8 mouse cellular contexts compared by ENCODE assay signal in the genomic region with DNA sequence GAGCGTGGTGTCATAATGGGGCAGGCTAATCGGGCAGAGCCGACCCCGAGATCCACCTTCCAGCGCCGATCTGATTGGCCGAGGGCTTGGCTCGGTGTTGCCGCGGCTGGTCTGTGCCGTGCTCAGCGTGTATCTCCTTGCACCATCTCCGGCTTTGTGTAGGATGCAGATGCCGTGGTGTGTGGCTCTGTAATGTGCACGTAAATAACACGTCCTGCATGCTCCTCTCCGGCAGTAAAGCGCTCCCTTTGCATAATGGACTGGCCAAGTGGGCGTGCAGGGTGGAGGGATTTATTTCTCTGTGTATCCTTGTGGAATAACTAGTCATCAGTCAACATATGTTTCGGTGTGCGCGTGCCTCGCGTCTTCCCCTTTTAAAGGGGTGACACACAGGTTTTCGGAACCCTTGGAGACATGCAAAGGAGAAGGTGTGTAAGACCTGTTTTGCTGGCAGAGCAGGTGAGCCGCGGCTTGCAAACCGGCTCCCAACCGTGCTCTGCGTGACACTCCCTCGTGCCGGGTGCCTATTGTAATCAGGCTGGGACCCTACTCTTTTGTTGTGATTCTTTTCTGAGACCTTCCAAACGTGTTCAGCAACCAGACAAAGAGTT. TPM values are rescaled to one million over a fixed set of nuclear protein-coding genes. Genes with fewer than 3 reads are reported as not detected.
DNase-seq lines count a peak whose midpoint lies in the region; ATAC-seq and TF ChIP-seq lines count a peak whose summit lies in the region.

No protein-coding gene starts in this region.

- peak overlapping the region; percentile 80 for H3K4me2 ChIP-seq in forebrain, embryonic 12.5 days
- peak overlapping the region; percentile 95 for H3K4me2 ChIP-seq in lung, embryonic 15.5 days

- H3K4me3 ChIP-seq in E14TG2a.4 (replicated peaks; ENCODE audit: low read length) = peak overlapping the region; percentile 89
- H3K4me3 ChIP-seq in brown adipose tissue, adult 24 weeks (ENCODE audit: insufficient read depth, low read depth, low read length) = peak overlapping the region; percentile 64
- peak overlapping the region; percentile 78 for H3K4me3 ChIP-seq in forebrain, embryonic 12.5 days (replicated peaks)
- H3K4me3 ChIP-seq in lung, embryonic 15.5 days = peak overlapping the region; percentile 86
- H3K4me3 ChIP-seq in olfactory bulb, adult 2 months (ENCODE audit: insufficient read depth, low read depth, low read length) = peak overlapping the region; percentile 78

- under 1% methylated on average over 33 of the region's 33 CpGs for WGBS in forebrain, embryonic 12.5 days
- WGBS in lung, embryonic 15.5 days = under 1% methylated on average over 33 of the region's 33 CpGs
- WGBS in olfactory bulb, adult 2 months = under 1% methylated on average over 33 of the region's 33 CpGs

- H3K36me3 ChIP-seq in E14TG2a.4 (ENCODE audit: insufficient read depth, low read length) = no peaks in the 10 kb centered on the region
- H3K36me3 ChIP-seq in forebrain, embryonic 12.5 days (replicated peaks) = no peaks in the 10 kb centered on the region
- no peaks in the 10 kb centered on the region for H3K36me3 ChIP-seq in lung, embryonic 15.5 days

- H3K27me3 ChIP-seq in E14TG2a.4 (ENCODE audit: insufficient read depth, low read length) = peaks cover 31% of the 10 kb centered on the region
- peaks cover 13% of the 10 kb centered on the region for H3K27me3 ChIP-seq in forebrain, embryonic 12.5 days
- H3K27me3 ChIP-seq in lung, embryonic 15.5 days = peaks cover 14% of the 10 kb centered on the region

- TF ChIP-seq CTCF in E14TG2a.4 (conservative IDR thresholded peaks at IDR 0.05; ENCODE audit: low read length) = no peak
- no peak for TF ChIP-seq CTCF in olfactory bulb, adult 2 months (IDR thresholded peaks at IDR 0.05; ENCODE audit: insufficient read depth, low read depth, low read length)

- intact Hi-C loops in heart, postnatal 14 days (cut with DNase I) = loop anchor here (5.0 to 10.0 kb wide), 4 partner anchors 94 to 218 kb away; a partner anchor contains a TSS

- peak; percentile 89 for ATAC-seq in forebrain, embryonic 12.5 days (ENCODE audit: low FRiP score)
- ATAC-seq in lung, embryonic 15.5 days (ENCODE audit: borderline replicate concordance, extremely low read depth, low FRiP score, low TSS enrichment) = peak; percentile 72

- no peak; the same call in none of the 2 replicates for TF ChIP-seq POLR2A in olfactory bulb, adult 2 months (IDR thresholded peaks at IDR 0.05; ENCODE audit: insufficient read depth, low read depth, low read length)

- no peak overlapping the region for H3K27ac ChIP-seq in brown adipose tissue, adult 24 weeks (replicated peaks; ENCODE audit: low read depth, low read length)
- H3K27ac ChIP-seq in forebrain, embryonic 12.5 days = peak overlapping the region; percentile 92
- H3K27ac ChIP-seq in lung, embryonic 15.5 days = peak overlapping the region; percentile 60
- peak overlapping the region; percentile 84 for H3K27ac ChIP-seq in olfactory bulb, adult 2 months (ENCODE audit: insufficient read depth, low read depth, low read length)

- no peaks in the 10 kb centered on the region for H3K9me3 ChIP-seq in E14TG2a.4 (ENCODE audit: low read length)
- H3K9me3 ChIP-seq in forebrain, embryonic 12.5 days = no peaks in the 10 kb centered on the region
- no peaks in the 10 kb centered on the region for H3K9me3 ChIP-seq in lung, embryonic 15.5 days

- peaks cover 43% of the 10 kb centered on the region for H3K4me1 ChIP-seq in E14TG2a.4 (replicated peaks; ENCODE audit: low read depth, low read length)
- H3K4me1 ChIP-seq in brown adipose tissue, adult 24 weeks (ENCODE audit: control insufficient read depth, insufficient read depth, insufficient read length, low read length) = peaks cover 7% of the 10 kb centered on the region; the same call in 1 of the 2 replicates
- peaks cover 26% of the 10 kb centered on the region for H3K4me1 ChIP-seq in forebrain, embryonic 12.5 days
- peaks cover 27% of the 10 kb centered on the region for H3K4me1 ChIP-seq in lung, embryonic 15.5 days
- H3K4me1 ChIP-seq in olfactory bulb, adult 2 months (ENCODE audit: control insufficient read depth, insufficient read depth, low read length) = peaks cover 14% of the 10 kb centered on the region

- H3K9ac ChIP-seq in forebrain, embryonic 12.5 days = peak overlapping the region; percentile 83
- H3K9ac ChIP-seq in lung, embryonic 15.5 days = peak overlapping the region; percentile 73

- peak; percentile 48 to 53 for DNase-seq in heart, postnatal 14 days
- peak; percentile 70 to 79 for DNase-seq in kidney, postnatal 4 days
- peak; percentile 62 for DNase-seq in thymus, postnatal 25 days

RNA-seq across cellular contexts. Expression of a gene that starts 1.2 kb away (rescaled TPM):
- polyA plus RNA-seq in brown adipose tissue, adult 24 weeks (2012; ENCODE audit: insufficient read depth, insufficient read length, missing spikeins) = 6.7 and 9.6 TPM in 2 replicates
- polyA plus RNA-seq in forebrain, embryonic 12.5 days (2016; fragmentation: Nextera tagmentation; extraction: Ambion mirVana) = 61.5 and 62.4 TPM in 2 replicates
- total RNA-seq in heart, postnatal 14 days (2021) = 10 to 100 TPM; 11.0 to 11.3 TPM
- polyA plus RNA-seq in lung, embryonic 15.5 days (2015; fragmentation: Nextera tagmentation; extraction: Ambion mirVana) = 28.6 and 30.3 TPM in 2 replicates
- not detected in 2 replicates for polyA plus RNA-seq in olfactory bulb, adult 2 months (2012; ENCODE audit: insufficient read depth, insufficient read length, low replicate concordance, missing spikeins)
